Mouse (Mus musculus) left cerebral cortex, postnatal 25 days (tissue): ENCODE measurements around the gene Slc39a11. TPM values are rescaled to one million over a fixed set of nuclear protein-coding genes. Genes with fewer than 3 reads are reported as not detected.

Source experiments
- DNase-seq, 2 experiments: peaks; one replicate each; pipeline ENCODE4 v3.0.0; 2022; ENCODE audit warnings: low spot score in 2 of 2, mixed read lengths in 1 of 2
- intact Hi-C: fragments of 180-260 bp; cut with DNase I; formaldehyde crosslinking; loops from one replicate; pipeline ENCODE4 v1.15.1; 2025
- total RNA-seq, 2 experiments: library from RNA; stranded (reverse); gene quantifications; 2 replicates each; pipeline ENCODE4 v1.2.3; 2021

Slc39a11 gene
- total RNA-seq, 2 experiments from 2014 or later: 11.4 to 13.9 TPM

GRCm38 (mm10) chr11:113393366-113394150 is 256.3 kb downstream of the Slc39a11 start:
- intact Hi-C loops: no loop called here
- DNase-seq: no peak

GRCm38 (mm10) chr11:113391664-113392063 is 258.2 kb downstream of the Slc39a11 start:
- intact Hi-C loops: no loop called here
- peak in 1 of 2 experiments; percentile 36 for DNase-seq

GRCm38 (mm10) chr11:113389637-113390036 is 260.2 kb downstream of the Slc39a11 start:
- peak in 1 of 2 experiments; percentile 30 for DNase-seq
- intact Hi-C loops: no loop called here

GRCm38 (mm10) chr11:113382674-113383571 is 267.0 kb downstream of the Slc39a11 start:
- intact Hi-C loops: no loop called here
- DNase-seq: no peak

GRCm38 (mm10) chr11:113381550-113381949 is 268.3 kb downstream of the Slc39a11 start:
- intact Hi-C loops: no loop called here
- DNase-seq: no peak

- intact Hi-C loops: no loop called here
- DNase-seq: no peak
These were observed 271.0 kb downstream of the Slc39a11 start for GRCm38 (mm10) chr11:113378867-113379266.

- DNase-seq: no peak
- intact Hi-C loops: no loop called here
These were observed 273.8 kb downstream of the Slc39a11 start for GRCm38 (mm10) chr11:113376066-113376465.

- no peak for DNase-seq
- intact Hi-C loops: no loop called here
These were observed 276.0 kb downstream of the Slc39a11 start for GRCm38 (mm10) chr11:113373926-113374325.

- DNase-seq: no peak
- intact Hi-C loops: no loop called here
These were observed 276.5 kb downstream of the Slc39a11 start for GRCm38 (mm10) chr11:113373331-113373730.

- intact Hi-C loops: no loop called here
- no peak for DNase-seq
These were observed 281.8 kb downstream of the Slc39a11 start for GRCm38 (mm10) chr11:113368046-113368445.

- DNase-seq: no peak
- intact Hi-C loops: no loop called here
These were observed 283.4 kb downstream of the Slc39a11 start for GRCm38 (mm10) chr11:113366257-113367030.

- intact Hi-C loops: no loop called here
- no peak for DNase-seq
These were observed 286.1 kb downstream of the Slc39a11 start for GRCm38 (mm10) chr11:113363739-113364138.

GRCm38 (mm10) chr11:113362617-113363016 is 287.3 kb downstream of the Slc39a11 start:
- no peak for DNase-seq
- intact Hi-C loops: no loop called here

GRCm38 (mm10) chr11:113360049-113360835 is 289.6 kb downstream of the Slc39a11 start:
- no peak for DNase-seq
- intact Hi-C loops: no loop called here

GRCm38 (mm10) chr11:113355932-113356331 is 293.9 kb downstream of the Slc39a11 start:
- intact Hi-C loops: no loop called here
- no peak for DNase-seq

- intact Hi-C loops: no loop called here
- no peak for DNase-seq
These were observed 297.6 kb downstream of the Slc39a11 start for GRCm38 (mm10) chr11:113352085-113352815.

GRCm38 (mm10) chr11:113350583-113350982 is 299.3 kb downstream of the Slc39a11 start:
- intact Hi-C loops: no loop called here
- no peak for DNase-seq

- no peak for DNase-seq
- intact Hi-C loops: no loop called here
These were observed 302.9 kb downstream of the Slc39a11 start for GRCm38 (mm10) chr11:113346895-113347514.
